Mouse (Mus musculus): ENCODE measurements around the gene Ift122.

DNA sequence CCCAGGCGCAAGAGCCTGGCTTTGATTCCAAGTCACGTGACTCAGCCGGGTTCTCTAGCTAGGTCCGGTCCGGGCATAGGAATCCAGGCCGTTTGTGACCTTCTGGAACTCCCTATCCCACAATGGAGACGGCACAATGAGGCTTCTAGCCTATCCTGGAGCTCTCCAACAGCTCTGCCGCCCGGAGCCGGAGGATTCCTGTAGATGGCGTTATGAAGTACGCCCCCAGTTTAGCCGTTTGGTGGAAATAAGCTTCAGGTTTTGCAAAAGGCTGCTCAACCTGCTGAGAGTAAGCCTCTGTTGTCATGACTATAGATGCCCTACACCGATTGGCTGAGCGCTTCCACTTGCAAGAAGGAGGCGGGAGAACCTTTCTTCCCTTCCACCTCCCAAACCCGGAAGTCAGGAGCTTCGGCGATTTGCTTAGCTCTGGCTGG, 15.1 kb upstream of the Ift122 start, which contains the start of gene Efcab12:
- TF ChIP-seq CTCF (IDR thresholded peaks at IDR 0.05; ENCODE audit: borderline replicate concordance, insufficient read depth, low read length) (no peak), POLR2A (IDR thresholded peaks at IDR 0.05; ENCODE audit: low read depth, low read length) (0 out of 2 replicates have a peak, but pooled peaks have one; percentile 27)

All from embryonic fibroblast, embryonic 13.5 days (primary cell).